Mouse (Mus musculus): ENCODE data around the gene Rab26. TPM values are rescaled to one million over a fixed set of nuclear protein-coding genes. Genes with fewer than 3 reads are reported as not detected.

The Rab26 gene
- polyA plus RNA-seq, 1 experiment from 2014 or later: 0.85 TPM

DNA sequence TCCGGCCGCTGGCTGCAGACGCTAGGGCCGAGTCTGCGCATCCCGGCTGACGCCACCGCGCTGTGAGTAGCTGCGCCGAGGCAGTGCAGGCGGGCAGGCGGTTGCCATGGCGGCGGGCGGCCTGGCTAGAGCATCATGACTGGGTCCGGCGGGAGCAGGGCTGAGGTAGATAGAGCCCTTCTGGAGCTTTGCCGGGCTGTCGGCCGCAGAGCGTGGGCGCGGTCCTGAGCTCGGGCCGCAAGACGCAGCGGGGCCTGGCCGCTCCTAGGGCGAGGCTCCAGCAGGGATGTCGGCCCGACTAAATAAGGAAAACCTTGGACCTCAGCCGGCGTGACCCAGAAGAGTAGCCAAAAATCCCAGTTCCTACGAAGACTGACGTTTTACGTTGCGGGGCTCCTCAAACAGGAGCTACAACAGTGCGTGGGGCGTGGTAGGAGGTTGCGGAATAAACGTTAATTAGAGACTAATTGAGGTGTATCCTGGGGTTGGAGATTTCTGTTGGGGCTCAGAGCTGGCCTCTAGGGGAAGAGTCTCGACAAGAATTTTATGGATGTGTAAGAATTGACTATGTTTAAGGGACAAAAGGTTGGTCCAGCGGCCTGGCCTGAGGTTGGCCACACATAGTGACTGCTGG is 16.5 kb upstream of the Rab26 start:
- WGBS: under 1% methylated on average over 44 of the region's 44 CpGs

DNA sequence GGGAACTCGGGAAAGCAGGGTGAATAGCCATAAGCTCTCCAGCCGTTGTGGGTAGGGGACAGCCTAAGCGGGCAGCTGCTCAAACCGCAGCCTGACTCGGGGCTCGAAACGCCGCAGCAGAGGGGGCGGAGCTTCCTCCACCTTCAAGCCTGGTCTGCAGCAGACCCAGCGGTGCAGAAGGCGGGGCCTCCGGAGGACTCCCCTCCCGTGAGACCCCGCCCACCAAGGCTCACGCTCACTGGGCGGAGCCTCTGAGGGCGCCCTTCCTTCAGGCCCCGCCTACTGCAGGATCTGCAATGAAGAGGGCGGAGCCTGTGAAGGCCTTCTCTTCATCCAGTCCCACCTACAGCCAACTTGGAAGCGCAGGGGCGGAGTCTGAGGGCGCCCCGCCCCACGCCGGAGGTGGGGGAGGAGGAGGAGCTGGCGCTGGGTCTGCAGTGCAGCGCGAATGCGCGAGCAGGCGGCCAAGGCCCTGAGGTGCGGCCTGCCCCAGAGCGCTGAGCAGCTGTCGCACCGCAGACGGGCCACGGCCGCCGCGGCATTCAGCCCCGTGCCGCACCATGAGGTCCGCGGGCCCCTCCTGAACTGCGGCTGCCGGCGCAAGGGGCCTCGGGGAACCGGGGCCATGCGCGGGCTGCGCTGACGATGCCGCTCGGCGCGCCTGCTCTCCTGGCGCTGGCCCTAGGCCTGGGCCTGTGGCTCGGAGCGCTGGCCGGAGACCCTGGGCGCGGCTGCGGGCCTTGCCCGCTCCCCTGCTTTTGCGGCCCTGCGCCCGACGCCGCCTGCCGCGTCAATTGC is 15.8 kb upstream of the Rab26 start, which contains the start of gene Pkd1:
Pkd1 (plus strand) TSS at position 217 of the 798 bp plus-strand sequence.
- TF ChIP-seq CTCF (IDR thresholded peaks at IDR 0.05; ENCODE audit: low read depth) (no peak), EP300 (optimal IDR thresholded peaks at IDR 0.05) (no peak)
- ATAC-seq (ENCODE audit: low FRiP score, low TSS enrichment): peak; percentile 96
- H3K9me3 ChIP-seq (ENCODE audit: control insufficient read depth, low read length): no peaks in the 10 kb centered on the region
- H3K9ac ChIP-seq (ENCODE audit: low read length): peak within 1 kb of the TSS; percentile 93
- H3K4me1 ChIP-seq (replicated peaks; ENCODE audit: control insufficient read depth, insufficient read depth): no peaks in the 10 kb centered on the region
- peak within 1 kb of the TSS; percentile 94 for H3K4me3 ChIP-seq (ENCODE audit: low read depth, low read length)
- DNase-seq (ENCODE audit: low spot score): peak; percentile 100
- no peaks in the 10 kb centered on the region for H3K27me3 ChIP-seq (ENCODE audit: control insufficient read depth, insufficient read depth, low read length)
- H3K27ac ChIP-seq (replicated peaks): peak within 1 kb of the TSS; percentile 99
- peak within 1 kb of the TSS; percentile 80 for H3K4me2 ChIP-seq (replicated peaks; ENCODE audit: low read depth)
- no peaks in the 10 kb centered on the region for H3K36me3 ChIP-seq (ENCODE audit: control insufficient read depth, insufficient read depth, low read length)
- under 1% methylated on average over 56 of the region's 72 CpGs for WGBS

More for the DNA sequence above, 16.5 kb upstream of the Rab26 start:
- Histone ChIP-seq H3K4me1 (replicated peaks; ENCODE audit: control insufficient read depth, insufficient read depth) (no peaks in the 10 kb centered on the region), H3K9ac (ENCODE audit: low read length) (peak overlapping the region; percentile 93), H3K27ac (replicated peaks) (peak overlapping the region; percentile 99), H3K36me3 (ENCODE audit: control insufficient read depth, insufficient read depth, low read length) (no peaks in the 10 kb centered on the region), H3K4me2 (replicated peaks; ENCODE audit: low read depth) (peak overlapping the region; percentile 80), H3K4me3 (ENCODE audit: low read depth, low read length) (peak overlapping the region; percentile 94), H3K27me3 (ENCODE audit: control insufficient read depth, insufficient read depth, low read length) (no peaks in the 10 kb centered on the region), H3K9me3 (ENCODE audit: control insufficient read depth, low read length) (no peaks in the 10 kb centered on the region)
- TF ChIP-seq CTCF (IDR thresholded peaks at IDR 0.05; ENCODE audit: low read depth): peak; percentile 27; the same call in 1 of the 2 replicates
- no peak for TF ChIP-seq EP300 (optimal IDR thresholded peaks at IDR 0.05)
- ATAC-seq (ENCODE audit: low FRiP score, low TSS enrichment) (peak; percentile 78), DNase-seq (ENCODE audit: low spot score) (peak; percentile 83)

DNA sequence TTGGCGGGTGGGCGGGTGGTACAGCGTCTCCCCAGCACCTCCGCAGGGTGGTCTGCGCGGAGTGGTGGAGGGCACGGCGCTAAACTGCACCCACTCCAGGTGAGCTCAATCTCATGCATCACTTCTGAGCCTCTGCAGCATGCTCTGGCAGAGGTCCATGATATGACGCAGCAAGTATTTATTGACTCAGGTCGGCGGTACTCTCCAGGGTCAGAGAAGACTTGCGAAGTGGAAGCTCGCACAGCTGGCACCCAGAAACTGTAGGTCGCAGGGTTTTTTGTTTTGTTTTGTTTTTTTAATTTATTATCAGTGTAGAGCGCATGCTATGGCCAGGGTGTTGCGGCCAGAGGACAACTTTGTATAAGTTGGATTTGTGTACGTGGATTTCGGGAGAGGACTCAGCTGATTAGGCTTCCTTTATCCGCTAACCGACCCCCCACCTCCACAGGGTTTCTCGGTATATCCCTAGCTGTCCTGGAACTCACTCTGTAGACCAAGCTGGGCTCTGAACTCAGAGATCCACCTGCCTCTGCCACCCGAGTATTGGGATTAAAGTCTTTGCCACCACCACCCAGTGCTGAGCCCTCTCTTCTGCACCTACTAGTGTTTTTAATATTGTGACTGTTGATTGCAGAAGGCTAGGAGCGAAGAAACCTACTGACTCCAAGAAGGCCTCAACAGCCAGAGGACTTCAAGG is 15.1 kb upstream of the Rab26 start:
- ATAC-seq (ENCODE audit: low FRiP score, low TSS enrichment): peak; percentile 38

DNA sequence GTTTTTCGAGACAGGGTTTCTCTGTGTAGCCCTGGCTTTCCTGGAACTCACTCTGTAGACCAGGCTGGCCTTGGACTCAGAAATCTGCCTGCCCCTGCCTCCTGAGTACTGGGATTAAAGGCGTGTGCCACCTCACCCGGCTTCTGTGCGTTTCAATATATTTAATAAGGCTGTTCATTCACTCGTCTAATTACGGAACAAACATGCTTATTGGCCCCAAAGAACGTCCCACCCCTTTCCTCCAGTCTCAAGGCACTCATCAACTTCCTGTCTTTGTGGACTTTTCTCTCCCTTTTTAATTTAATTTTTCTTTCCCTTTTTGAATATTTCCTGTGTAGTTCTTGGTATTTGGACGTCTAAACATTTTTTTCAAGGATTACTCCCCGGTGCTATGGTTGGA is 14.4 kb upstream of the Rab26 start:
- 21% methylated on average over 9 of the region's 9 CpGs for WGBS
- DNase-seq (ENCODE audit: low spot score): no peak

More for the DNA sequence above, 15.1 kb upstream of the Rab26 start:
- peak overlapping the region; percentile 80 for H3K4me2 ChIP-seq (replicated peaks; ENCODE audit: low read depth)
- no peaks in the 10 kb centered on the region for H3K9me3 ChIP-seq (ENCODE audit: control insufficient read depth, low read length)
- TF ChIP-seq CTCF (IDR thresholded peaks at IDR 0.05; ENCODE audit: low read depth): no peak
- no peak for TF ChIP-seq EP300 (optimal IDR thresholded peaks at IDR 0.05)
- DNase-seq (ENCODE audit: low spot score): peak; percentile 86
- peak overlapping the region; percentile 52 for H3K9ac ChIP-seq (ENCODE audit: low read length)
- no peaks in the 10 kb centered on the region for H3K4me1 ChIP-seq (replicated peaks; ENCODE audit: control insufficient read depth, insufficient read depth)
- H3K36me3 ChIP-seq (ENCODE audit: control insufficient read depth, insufficient read depth, low read length): no peaks in the 10 kb centered on the region
- WGBS: 2% methylated on average over 23 of the region's 23 CpGs
- H3K4me3 ChIP-seq (ENCODE audit: low read depth, low read length): peak overlapping the region; percentile 94
- H3K27ac ChIP-seq (replicated peaks): peak overlapping the region; percentile 83
- H3K27me3 ChIP-seq (ENCODE audit: control insufficient read depth, insufficient read depth, low read length): no peaks in the 10 kb centered on the region

DNA sequence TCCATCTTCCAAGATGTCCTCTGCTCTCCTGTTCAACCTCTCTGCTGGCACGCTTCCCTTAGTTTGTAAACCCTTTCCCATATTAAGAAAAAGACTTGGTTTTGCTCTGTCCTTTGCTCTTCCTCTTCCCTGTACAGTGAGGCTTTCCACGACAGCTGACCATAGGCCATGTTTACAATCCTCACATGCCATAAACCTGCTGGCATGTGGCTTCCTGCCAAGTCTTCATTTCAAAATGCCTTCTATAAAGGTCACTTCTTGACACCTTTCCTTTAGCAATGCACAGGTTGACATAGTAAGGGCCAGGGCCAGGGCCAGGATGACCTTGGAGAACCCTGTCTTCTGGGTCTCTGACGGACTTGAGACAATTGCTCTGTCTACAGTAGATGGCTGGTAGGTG is 12.2 kb upstream of the Rab26 start:
- TF ChIP-seq EP300 (optimal IDR thresholded peaks at IDR 0.05) (no peak), CTCF (IDR thresholded peaks at IDR 0.05; ENCODE audit: low read depth) (no peak)

More for the DNA sequence above, 14.4 kb upstream of the Rab26 start:
- Histone ChIP-seq H3K27ac (replicated peaks) (peak overlapping the region; percentile 83), H3K4me3 (ENCODE audit: low read depth, low read length) (peak overlapping the region; percentile 94), H3K36me3 (ENCODE audit: control insufficient read depth, insufficient read depth, low read length) (no peaks in the 10 kb centered on the region), H3K9ac (ENCODE audit: low read length) (peak overlapping the region; percentile 52; the same call in 1 of the 2 replicates), H3K9me3 (ENCODE audit: control insufficient read depth, low read length) (no peaks in the 10 kb centered on the region), H3K27me3 (ENCODE audit: control insufficient read depth, insufficient read depth, low read length) (no peaks in the 10 kb centered on the region), H3K4me2 (replicated peaks; ENCODE audit: low read depth) (peak overlapping the region; percentile 80), H3K4me1 (replicated peaks; ENCODE audit: control insufficient read depth, insufficient read depth) (no peaks in the 10 kb centered on the region)
- no peak for ATAC-seq (ENCODE audit: low FRiP score, low TSS enrichment)
- TF ChIP-seq CTCF (IDR thresholded peaks at IDR 0.05; ENCODE audit: low read depth) (no peak), EP300 (optimal IDR thresholded peaks at IDR 0.05) (no peak)

More for the DNA sequence above, 12.2 kb upstream of the Rab26 start:
- Histone ChIP-seq H3K27ac (replicated peaks) (no peak overlapping the region), H3K4me3 (ENCODE audit: low read depth, low read length) (no peak overlapping the region), H3K27me3 (ENCODE audit: control insufficient read depth, insufficient read depth, low read length) (no peaks in the 10 kb centered on the region), H3K4me2 (replicated peaks; ENCODE audit: low read depth) (no peak overlapping the region), H3K9ac (ENCODE audit: low read length) (no peak overlapping the region), H3K4me1 (replicated peaks; ENCODE audit: control insufficient read depth, insufficient read depth) (no peaks in the 10 kb centered on the region), H3K36me3 (ENCODE audit: control insufficient read depth, insufficient read depth, low read length) (no peaks in the 10 kb centered on the region), H3K9me3 (ENCODE audit: control insufficient read depth, low read length) (no peaks in the 10 kb centered on the region)
- 64% methylated on average over 3 of the region's 3 CpGs for WGBS
- DNase-seq (ENCODE audit: low spot score) (peak; percentile 23), ATAC-seq (ENCODE audit: low FRiP score, low TSS enrichment) (no peak)

Data from stomach, postnatal 0 days (tissue).